Mouse (Mus musculus): ENCODE data around the gene Psmd9. TPM values are rescaled to one million over a fixed set of nuclear protein-coding genes. Genes with fewer than 3 reads are reported as not detected.

Gene Psmd9
- total RNA-seq, 4 experiments from 2014 or later: 26.2 to 34.3 (median 27.4) TPM

DNA sequence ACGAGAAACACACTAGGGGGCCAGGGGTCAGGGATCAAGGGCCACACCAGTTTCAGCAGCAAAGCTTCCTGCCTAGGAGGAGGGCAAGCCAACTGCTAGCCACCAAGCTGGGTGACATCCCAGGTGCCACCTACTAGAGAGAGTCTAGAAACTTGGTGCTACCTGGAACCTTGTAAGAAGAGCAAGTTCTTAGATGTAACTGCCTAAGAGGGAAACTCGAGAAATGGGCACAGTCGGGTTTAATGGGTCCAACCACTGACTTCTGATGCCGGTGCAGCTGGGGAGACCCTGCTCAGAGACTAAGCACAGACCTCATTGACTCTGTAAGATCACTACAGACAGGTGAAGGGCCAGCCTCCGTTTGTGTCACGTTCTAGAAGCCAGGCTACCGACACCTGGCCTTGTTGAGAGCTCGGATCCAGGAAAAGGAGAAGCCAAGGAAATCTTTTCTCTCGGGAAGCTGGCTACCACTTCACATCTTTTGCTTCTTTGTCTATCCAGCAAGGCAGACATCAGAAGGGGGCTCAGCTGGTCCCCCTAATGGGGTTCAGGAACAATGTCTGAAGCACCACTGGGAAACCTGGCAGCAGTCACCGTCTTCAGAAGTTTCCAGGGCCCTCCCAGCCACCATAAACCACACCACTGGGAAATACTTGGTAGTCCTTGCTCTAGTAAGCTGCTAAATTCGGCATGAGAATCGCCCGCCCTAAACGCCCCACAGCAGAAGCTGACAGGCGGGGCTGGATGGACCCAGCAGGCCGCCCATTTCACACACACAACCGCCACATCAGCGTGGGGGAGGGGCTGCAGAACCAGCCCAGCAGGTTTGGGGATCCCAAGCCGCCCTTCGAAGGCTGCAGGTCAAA, 31.9 kb upstream of the Psmd9 start:
- peak in 1 of 2 experiments; percentile 55 for DNase-seq (ENCODE audit: low spot score in 2 of 2)

DNA sequence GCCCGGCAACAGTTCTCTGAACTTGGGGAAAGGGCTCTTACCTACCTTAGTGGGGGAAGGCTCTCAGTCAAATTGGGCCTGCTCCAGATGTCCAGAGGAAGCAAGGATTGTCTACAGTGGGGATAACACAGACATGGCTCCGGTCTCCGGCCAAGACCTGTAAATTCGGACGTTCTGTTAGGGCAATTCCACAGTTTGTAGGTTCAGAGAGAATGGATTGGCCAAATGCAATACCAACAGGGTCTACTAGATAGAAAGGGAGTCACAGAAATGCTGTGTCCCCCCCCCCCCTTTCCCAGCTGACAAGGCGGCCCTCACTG, 31.3 kb upstream of the Psmd9 start:
- DNase-seq (ENCODE audit: low spot score in 2 of 2): no peak

DNA sequence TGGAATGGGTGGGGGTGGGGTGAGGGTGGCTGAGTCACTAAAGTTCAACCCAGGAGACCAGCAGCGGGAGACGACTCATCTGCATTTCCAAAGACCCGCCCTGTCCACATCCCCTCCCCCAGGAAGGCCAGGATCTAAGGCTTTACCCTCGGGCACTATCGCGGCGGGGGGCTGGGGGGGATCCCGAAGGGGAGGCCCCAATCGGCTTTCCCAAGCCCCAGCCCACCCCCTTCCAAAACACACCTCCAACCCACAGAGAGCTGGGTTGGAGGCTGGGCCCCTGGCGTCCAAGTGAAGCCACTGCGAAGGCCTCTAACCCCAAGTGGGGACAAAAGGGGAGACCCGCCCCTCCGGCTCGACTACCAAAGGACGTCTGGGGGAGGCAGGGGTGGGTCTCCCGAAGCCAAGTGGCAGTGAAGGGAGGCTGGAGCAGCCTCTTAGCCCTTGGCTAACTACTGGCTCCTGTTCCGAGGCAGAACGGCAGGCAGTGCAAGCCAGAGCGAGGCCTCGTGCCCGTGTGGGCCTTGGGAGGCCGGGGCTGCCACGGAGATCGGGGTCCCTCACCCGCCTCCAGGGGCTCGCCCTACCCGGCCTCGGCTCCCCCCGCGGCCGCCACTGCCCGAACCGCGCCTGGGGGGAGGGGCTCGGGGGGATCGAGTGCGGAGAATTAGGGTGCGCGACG, 30.8 kb upstream of the Psmd9 start:
- DNase-seq (ENCODE audit: low spot score in 2 of 2): no peak

DNA sequence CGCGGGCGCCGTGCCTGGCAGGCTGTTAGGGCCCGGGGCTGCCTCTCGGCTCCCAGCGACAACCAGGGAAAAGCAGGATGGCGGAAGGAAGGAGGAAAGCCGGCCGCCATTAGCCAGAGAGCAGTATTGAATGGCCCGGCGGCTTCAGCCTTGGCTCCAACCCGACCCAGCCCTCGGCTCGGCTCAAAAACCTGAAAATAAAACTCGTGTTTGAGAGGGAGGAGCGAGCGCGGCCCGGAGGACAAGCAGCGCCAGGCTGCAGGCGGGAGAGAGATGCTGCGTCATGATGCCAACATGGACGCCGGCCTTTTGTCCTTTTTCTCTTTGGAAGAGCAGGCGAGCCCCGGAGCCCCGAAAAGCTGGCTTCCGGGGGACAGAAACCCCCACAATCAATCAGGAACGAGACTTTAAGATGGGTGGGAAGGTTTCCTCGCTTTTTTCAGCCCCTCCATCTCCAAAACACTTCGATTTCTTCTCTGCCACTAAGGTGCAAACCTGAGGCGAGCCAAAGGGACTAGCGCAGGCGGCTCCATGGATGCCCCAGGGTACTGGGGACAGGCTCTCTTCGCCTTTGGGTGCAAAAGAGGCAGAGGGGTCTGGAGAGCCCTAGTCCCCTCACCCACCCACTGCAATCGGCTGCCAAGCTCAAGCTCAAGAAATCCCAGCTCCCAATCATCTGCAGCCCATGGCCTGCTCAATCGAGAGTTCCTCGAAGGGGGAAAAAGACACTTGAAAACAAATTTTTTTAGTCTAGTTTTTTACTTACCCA, 30.1 kb upstream of the Psmd9 start:
- peak; percentile 86 for DNase-seq (ENCODE audit: low spot score in 2 of 2)

DNA sequence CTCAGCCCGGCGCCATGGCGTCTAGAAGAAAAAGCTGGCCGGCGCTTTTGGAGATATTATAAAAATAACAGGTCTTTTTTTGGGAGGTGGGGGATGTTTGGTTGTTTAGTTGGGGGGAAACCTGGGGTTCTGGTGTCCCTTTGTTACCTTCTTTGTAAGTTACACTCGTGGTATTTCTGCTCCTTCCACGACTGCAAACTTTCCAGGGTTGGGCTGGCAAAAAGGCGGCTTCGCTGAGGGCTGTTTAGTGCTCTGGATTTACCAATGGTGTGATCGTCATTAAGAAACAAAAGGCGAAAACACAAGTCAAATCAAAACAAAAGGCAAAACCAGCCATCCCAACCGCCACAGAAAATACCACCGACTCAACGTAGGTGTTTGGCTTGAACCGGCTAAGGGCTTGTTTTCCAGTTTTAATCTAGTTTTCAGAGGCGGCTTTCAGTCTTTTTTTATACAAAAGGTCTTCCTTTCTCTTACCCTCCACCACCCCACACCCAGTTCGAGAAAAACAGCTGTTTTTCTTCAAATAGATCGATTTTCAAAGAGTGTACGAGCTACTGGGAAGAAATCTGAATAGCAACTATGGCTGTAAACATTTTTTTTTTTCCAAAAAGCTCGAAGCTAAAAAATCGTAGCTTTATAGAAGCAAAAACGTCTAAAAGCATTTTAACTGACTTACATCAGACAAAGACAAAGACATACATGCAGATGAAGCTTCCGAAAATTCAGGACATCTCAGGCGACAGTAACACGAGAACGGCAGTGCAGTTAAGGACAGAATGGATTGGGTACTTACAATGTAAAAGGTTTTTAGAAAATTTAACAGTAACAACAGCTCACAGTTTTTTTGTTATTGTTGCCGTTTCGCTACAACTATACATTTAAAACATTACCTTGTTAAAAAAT, 29.2 kb upstream of the Psmd9 start:
- DNase-seq (ENCODE audit: low spot score in 2 of 2): no peak

DNA sequence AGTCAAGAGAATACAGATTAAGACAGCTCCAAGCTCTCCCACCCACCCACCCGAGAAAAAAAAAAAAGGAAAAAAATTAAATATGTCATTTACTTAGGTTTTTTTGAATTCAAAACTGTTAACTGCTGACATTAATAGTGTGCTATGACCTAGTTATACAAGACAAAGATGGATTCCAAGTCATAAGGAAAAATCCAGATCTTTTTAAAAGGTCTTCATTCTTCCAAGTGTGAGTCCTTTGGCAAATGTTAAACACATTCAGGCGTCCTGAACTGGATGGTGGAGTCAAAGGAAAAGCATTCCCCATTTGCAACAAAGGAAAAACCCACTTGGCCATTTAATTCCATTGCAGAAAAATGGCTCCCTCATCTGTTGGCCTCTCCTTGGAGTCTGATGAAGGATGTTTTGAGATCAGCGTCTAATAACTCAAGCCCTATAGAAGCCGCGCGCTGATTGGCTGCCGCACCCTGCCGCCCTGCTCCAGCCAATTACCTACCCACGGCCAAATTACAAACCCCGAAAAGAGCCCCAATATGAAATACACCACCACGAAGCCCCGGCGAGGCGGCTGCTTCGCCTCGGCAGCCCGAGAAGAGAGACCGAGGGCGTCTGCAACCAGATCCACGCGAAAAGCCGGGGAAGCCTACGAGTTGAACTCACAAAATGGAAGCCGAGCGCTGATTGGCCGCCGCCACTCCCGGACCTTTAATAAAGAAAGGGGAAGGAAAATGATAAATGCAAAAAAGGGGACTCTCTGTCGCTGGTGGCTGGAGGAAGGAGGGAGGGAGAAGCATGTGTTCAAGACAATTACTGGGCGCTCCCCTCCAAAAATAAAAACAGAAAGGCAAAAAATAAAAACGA, 28.3 kb upstream of the Psmd9 start:
- DNase-seq (ENCODE audit: low spot score in 2 of 2): peak; percentile 94 to 96

DNA sequence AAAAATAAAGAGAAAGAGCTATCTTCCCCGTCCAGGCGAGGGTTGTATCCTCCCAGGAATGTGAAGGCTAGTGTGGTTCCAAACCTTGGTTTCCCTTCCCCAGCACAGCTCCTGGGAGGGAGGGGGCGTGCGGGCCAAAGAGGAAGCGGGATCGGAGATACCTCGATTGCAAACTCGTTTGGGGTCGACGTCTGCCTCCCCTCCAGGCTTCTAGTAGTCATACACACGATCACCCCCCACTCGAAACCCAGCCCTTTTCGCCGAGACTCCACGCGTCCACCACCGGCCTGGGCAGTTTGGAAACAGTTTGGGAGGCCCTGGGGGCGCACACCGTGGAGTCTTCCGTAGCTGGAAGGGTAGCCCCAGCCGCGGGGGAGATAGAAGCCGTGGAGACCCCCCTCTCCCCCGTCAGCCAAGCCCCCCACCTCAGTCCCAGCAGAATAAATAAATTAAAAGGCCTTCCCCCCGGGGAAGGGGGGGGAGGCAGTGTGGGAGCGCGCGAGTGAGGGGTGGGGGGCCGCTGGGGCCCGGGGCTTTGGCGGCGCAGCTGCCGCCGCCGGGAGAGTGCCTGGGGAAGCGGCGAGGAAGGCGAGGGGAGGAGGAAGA, 27.6 kb upstream of the Psmd9 start:
- DNase-seq (ENCODE audit: low spot score in 2 of 2): no peak

DNA sequence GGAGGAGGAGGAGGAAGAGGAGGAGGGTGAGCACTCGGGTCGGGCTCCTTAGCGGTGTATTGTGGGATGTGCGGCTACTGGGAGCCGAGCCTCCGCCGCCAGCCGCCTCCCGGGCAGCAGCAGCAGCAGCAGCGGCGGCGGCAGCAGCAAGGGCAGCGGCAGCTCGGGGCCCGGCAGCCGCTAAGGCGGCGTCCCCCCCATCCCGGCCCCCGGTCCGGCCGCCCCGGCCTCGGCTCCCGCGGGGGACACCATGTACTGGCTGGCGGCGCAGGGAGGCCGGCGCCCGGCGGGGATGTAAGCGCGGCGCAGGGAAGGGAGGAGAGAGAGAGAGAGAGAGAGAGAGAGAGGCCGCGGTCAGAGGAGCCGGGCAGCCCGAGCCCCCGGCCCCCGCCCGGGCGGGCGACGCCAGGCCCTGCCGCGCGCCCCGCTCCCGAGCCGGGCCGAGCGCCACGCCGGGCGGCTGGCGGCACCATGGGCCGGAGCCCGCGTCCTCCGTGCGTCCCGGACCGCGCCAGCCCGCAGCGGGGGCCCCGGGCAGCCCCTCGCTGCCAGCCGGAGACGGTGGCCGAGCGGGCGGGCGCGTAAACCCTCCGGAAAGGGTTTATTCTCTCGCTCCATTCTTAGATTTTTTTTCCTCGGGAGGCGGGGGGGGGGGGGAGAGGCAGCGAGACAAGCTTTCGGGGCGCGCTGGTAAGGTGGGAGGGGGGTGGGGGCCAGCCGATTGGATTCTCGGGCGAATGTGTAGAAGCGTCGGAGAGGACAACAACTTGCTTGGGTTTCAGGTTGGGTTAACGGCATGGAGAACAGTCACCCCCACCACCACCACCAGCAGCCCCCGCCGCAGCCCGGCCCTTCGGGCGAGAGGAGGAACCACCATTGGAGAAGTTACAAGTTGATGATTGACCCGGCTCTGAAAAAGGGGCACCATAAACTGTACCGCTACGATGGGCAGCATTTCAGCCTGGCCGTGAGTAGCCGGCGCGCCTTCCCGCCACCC, 26.8 kb upstream of the Psmd9 start, which contains the start of gene Setd1b:
Gene Setd1b, plus strand, starts transcription at position 33 of the 997 bp plus-strand sequence.
- peak in 1 of 2 experiments; percentile 51 for DNase-seq (ENCODE audit: low spot score in 2 of 2)

DNA sequence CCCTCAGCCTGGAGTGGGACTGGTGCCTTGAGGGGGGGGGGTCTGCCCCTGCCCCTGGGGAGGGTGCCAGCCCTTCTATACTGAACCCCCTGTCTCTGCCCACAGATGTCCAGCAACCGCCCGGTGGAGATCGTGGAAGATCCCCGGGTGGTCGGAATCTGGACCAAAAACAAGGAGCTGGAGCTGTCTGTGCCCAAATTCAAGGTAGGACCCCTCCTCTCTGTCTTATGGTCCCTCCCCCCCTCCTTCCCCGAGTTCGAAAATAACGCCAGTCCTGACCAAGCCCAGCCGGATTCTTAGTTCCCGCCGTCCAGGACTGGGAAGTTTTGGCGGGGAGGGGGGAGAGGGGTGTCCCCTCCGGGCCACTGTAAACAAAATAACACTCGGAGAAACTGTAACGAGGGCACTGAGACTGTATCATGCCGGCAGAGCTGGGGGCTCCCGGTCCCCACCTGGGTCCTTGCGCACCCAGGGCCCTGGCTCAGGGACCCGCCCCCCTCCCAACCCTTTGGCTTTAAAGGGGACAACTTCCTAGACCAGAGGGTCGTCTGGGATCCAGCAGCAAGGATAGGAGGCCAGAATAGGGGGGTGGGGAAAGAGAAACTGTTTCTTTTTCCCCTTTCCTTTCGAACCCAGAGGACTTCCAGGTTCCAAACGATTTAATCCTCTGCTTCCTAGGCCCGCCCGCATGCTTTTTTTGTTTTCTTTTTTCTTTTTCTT, 25.8 kb upstream of the Psmd9 start:
- DNase-seq (ENCODE audit: low spot score in 2 of 2): no peak

DNA sequence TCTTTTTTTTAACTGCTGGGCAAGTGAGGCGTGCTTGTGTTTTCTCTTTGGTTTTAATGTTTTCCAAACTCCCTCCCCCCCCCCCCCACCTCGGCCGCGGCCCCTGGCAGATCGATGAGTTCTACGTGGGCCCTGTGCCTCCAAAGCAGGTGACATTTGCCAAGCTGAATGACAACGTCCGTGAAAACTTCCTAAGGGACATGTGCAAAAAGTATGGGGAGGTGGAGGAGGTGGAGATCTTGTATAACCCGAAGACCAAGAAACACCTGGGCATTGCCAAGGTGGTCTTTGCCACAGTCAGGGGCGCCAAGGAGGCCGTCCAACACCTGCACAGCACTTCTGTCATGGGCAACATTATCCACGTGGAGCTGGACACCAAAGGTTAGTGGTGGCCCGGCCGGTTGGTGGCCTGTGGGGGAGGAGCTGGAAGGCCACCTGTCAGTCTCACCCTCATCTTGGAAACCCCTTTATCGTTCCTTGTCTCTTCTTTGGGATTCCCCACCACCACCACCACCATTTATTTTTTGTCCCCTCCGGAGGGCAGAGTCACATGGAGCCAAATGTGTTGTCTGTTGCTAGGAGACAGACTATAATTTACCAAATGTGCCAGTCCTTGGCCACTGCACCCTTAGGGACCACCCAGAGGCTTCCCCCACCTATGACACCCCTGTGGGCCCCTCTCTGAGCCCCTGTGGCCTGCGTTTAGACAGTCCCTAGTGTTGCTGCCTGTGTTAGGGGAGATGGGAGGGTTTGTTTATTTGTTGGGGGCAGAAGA, 25.1 kb upstream of the Psmd9 start:
- no peak for DNase-seq (ENCODE audit: low spot score in 2 of 2)

DNA sequence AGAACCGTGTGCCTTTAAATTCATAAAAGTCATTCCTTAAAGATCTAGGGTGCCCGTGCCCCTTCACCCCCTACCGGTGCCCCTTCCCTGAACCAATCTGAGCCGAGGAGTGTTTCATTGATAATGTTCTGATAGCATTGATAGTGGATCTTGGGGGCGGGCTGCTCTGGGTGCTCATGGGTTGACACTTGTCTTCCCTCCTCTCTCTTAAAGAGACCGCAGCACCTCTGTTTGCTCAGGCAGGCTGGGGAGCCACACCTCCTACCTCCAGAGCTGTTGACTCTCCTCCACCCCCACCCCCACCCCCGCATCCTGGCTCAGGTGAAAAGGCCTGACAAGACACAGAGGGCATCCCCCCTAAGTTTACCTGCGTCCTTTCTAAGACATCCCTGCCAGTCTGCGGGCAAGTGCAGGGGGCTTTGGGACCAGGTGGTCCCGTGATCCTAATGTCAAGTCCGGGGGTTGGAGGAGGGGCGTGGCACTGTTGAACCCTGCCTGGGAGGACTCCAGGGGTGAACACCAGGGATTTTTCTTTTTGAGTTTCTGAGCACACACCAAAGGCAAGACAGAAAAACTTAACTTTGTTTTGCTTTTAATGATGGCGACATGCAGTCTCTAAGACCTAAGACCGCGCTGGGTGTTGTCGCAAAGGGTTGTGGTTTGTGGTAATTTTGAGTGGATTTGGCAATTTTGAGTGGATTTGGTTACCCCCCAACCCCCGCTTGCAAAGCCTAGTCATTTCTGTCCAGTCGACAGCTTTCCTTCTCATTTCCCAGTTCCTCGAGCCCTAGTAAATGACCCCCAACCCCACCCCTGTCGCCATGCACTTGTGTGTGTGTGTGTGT, 24.2 kb upstream of the Psmd9 start:
- DNase-seq (ENCODE audit: low spot score in 2 of 2): no peak

DNA sequence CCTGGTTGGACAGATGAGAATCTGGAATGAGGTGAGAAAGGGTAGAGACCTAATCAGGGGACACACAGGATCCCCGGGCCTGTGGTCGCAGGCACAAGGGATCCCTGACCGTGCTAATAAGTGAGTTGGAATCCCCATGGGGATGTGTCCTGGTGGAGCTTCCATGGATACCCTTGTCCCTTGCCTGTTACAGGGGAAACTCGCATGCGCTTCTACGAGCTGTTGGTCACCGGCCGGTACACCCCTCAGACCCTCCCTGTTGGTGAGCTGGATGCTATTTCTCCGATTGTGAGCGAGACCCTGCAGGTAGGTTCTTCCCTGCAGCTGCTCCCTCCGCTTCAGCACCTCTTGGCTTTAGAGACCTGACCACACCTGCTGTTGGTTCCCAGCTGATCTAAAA, 22.9 kb upstream of the Psmd9 start:
- DNase-seq (ENCODE audit: low spot score in 2 of 2): no peak

DNA sequence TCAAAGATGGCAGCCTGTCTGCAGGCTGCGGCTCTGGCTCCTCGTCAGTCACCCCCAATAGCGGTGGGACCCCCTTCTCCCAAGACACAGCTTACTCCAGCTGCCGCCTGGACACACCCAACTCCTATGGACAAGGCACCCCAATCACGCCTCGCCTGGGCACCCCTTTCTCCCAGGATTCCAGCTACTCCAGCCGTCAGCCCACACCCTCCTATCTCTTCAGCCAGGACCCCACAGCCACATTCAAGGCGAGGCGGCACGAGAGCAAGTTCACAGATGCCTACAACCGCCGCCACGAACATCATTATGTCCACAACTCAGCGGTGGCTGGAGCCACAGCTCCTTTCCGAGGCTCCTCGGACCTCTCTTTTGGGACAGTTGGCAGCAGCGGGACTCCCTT, 21.6 kb upstream of the Psmd9 start:
- DNase-seq (ENCODE audit: low spot score in 2 of 2): no peak

DNA sequence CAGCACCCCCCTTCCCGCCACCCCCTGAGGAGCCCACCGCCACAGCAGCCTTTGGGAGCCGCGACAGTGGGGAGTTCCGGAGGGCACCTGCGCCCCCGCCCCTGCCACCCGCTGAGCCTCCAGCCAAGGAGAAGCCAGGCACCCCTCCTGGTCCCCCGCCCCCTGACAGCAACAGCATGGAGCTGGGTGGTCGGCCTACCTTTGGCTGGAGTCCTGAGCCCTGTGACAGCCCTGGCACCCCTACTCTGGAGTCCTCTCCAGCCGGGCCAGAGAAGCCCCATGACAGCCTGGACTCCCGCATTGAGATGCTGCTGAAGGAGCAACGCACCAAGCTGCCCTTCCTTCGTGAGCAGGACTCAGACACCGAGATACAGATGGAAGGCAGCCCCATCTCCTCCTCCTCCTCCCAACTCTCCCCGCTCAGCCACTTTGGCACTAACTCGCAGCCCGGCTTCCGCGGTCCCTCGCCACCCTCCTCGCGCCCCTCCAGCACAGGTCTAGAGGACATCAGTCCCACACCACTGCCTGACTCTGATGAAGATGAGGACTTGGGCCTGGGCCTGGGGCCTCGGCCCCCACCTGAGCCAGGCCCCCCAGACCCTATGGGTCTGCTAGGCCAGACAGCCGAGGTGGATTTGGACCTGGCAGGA, 21.0 kb upstream of the Psmd9 start:
- no peak for DNase-seq (ENCODE audit: low spot score in 2 of 2)

Measured in layer of hippocampus, adult 8-10 months (tissue).